In the genomic region with DNA sequence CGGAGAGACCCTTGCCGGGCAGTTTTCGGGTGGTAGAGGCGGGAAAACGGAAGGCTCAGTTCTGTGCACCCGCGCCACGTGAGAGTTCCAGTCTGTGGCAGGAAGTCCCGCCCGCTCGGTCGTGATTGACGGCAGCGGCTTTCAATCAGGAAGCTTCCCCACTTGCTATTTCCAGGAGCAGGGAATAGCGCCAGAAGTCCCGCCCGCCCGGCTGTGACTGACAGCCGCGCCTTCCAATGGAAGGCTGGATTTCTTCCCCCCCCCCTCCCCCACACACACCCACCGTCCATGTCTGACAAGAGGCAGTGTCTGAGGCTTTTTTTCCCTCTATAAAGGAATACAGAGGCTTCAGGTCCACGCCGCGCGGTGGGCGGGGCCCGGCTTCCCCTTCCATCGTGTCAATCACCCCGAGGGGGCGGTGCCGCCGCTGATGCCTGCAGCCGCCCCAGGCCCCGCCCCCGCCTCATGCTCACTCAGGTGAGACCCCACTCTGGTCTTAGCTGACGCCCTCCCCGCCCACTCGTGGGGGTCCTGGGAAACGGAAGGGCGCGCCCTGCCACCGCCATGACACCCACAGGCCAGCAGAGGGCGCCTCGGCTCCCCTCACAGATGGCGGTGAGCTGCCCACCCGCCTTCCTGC, we compare ENCODE assay signal across 8 mouse cellular contexts.
A peak's percentile ranks its signal among the peaks of the same experiment; 100 is the strongest.
DNase-seq lines count a peak whose midpoint lies in the region; ATAC-seq lines count a peak whose summit lies in the region.

No protein-coding gene starts in this region.

- peak; percentile 97 to 99 for DNase-seq in adrenal gland, adult (ENCODE audit: inconsistent age in 2 of 2, low spot score in 1 of 2)
- DNase-seq in embryo, embryonic 10.5 days (ENCODE audit: low spot score) = peak; percentile 97
- peak; percentile 98 for DNase-seq in gastrocnemius, postnatal 14 days
- peak; percentile 97 to 98 for DNase-seq in left cerebral cortex, postnatal 10 days (ENCODE audit: extremely low spot score in 1 of 2, low spot score in 2 of 2)
- peak; percentile 97 for DNase-seq in right cerebral cortex, postnatal 25 days
- DNase-seq in urinary bladder, postnatal 4 days (ENCODE audit: low spot score in 2 of 2) = peak; percentile 94 to 98

- intact Hi-C loops in gastrocnemius, postnatal 14 days (cut with DNase I; ENCODE audit: low total_unique reads) = no loop called here
- intact Hi-C loops in left cerebral cortex, postnatal 10 days (cut with DNase I) = no loop called here

- peak; percentile 84 for ATAC-seq in inflammation-experienced regulatory T-cells, adult 6 months
- ATAC-seq in megakaryocyte-erythroid progenitor cell, adult 5-6 weeks (replicated peaks; ENCODE audit: low FRiP score, low TSS enrichment, poor library complexity, severe bottlenecking) = peak; percentile 97

Comparison
In these comparisons a context has a peak if more than half of its experiments do, and no peak if none do; other contexts are left out.
1. Peak in every context shown above with its lines: DNase-seq and ATAC-seq.